Mouse (Mus musculus): ENCODE data around the gene Mgea5. TPM values are rescaled to one million over a fixed set of nuclear protein-coding genes. Genes with fewer than 3 reads are reported as not detected.

Gene Mgea5
- total RNA-seq, 2 experiments from 2014 or later: 76.2 to 106 TPM

- no peak for ATAC-seq (replicated peaks; ENCODE audit: poor library complexity, severe bottlenecking)
Measured at GRCm38 (mm10) chr19:45802702-45803101, 19.1 kb upstream of the Mgea5 start.

GRCm38 (mm10) chr19:45796879-45797278 lies 13.2 kb upstream of the Mgea5 start:
- no peak for ATAC-seq (replicated peaks; ENCODE audit: poor library complexity, severe bottlenecking)

GRCm38 (mm10) chr19:45796061-45796556 lies 12.5 kb upstream of the Mgea5 start:
- peak; percentile 20; the same call in 1 of the 2 replicates for ATAC-seq (replicated peaks; ENCODE audit: poor library complexity, severe bottlenecking)

GRCm38 (mm10) chr19:45795406-45795944 lies 11.8 kb upstream of the Mgea5 start:
- ATAC-seq (replicated peaks; ENCODE audit: poor library complexity, severe bottlenecking): no peak

- no peak for ATAC-seq (replicated peaks; ENCODE audit: poor library complexity, severe bottlenecking)
Measured at GRCm38 (mm10) chr19:45794718-45795117, 11.1 kb upstream of the Mgea5 start.

GRCm38 (mm10) chr19:45792404-45792803 lies 8.8 kb upstream of the Mgea5 start:
- no peak for ATAC-seq (replicated peaks; ENCODE audit: poor library complexity, severe bottlenecking)

DNA sequence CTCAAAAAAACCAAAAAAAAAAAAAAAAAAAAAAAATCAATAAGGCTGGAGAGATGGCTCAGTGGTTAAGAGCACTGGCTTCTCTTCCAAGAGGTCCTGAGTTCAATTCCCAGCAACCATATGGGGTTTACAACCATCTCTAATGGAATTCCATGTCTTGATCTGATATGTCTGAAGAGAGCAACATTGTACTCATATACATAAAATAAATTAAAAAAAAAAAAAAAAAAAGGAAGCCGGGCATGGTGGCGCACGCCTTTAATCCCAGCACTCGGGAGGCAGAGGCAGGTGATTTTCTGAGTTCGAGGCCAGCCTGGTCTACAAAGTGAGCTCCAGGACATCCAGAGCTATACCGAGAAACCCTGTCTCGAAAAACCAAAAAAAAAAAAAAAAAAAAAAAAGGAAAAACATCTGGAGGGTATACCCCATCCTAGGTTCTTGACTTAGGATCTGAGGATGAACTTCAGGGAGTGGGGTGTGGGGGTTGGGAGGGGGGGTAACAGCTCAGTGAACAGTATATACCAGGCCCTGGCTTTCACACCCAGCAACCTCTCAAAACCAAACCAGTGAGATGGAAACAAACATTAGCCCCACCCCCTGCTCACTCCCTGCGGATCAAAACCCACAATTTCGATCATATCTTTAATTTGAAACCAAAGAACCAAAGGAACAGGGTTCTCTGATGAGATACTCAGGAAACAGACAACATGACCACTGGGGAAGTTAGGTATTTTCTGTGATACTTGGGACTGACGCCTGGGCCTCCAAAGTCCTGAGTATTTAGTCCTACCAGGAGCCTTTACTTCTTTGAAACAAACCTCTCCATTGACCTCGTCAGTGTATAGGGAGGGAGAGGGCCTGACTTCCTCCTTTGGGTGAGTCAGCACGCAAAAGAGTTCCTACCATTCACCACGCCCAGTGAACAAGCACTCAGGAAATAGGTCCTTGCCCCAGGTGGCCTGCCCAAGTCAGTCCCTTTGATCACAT lies 6.5 kb upstream of the Mgea5 start:
- ATAC-seq (replicated peaks; ENCODE audit: poor library complexity, severe bottlenecking): peak; percentile 97

DNA sequence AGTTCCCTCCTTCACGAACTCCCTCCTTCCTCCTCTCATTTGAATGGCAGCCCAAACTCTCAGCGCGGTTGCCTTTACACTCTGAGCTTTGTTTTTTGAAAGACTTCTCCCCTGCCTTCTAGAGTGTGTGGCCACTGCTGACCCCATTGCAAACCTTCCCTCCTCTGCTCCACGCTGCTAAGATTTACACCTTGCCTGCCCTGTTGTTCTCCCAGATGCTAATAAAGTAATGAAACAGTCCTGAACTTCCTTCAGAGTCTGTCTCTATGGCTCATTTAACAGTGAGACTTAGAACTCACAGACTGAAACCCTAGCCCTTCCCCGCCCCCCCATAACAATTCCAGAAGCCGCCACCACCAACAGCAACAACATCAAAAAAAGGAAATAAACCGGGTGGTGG lies 5.7 kb upstream of the Mgea5 start:
- no peak for ATAC-seq (replicated peaks; ENCODE audit: poor library complexity, severe bottlenecking)

GRCm38 (mm10) chr19:45788337-45788736 lies 4.7 kb upstream of the Mgea5 start:
- no peak for ATAC-seq (replicated peaks; ENCODE audit: poor library complexity, severe bottlenecking)

GRCm38 (mm10) chr19:45787450-45787849 lies 3.8 kb upstream of the Mgea5 start:
- no peak for ATAC-seq (replicated peaks; ENCODE audit: poor library complexity, severe bottlenecking)

DNA sequence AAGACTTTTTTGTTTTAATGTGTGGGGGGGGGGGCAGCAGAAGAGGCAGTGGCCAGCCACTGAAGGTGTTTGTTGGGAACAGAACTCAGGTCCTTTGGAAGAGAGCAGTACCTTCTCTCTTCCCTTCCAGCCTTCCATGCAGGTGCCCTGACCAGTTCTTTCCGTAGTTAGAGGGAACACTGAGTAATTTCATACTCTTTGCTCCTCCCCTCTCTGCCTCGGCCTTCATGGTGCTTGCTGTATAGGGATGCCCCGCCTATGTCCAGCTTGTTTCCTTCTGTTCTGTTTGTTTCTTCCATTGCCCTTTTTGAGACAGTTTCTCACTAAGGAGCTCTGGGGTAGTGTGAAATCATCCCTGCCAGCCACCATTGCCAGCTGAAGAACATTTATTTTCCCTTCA lies 1.8 kb upstream of the Mgea5 start:
- ATAC-seq (replicated peaks; ENCODE audit: poor library complexity, severe bottlenecking): no peak

- no peak for ATAC-seq (replicated peaks; ENCODE audit: poor library complexity, severe bottlenecking)
Measured at GRCm38 (mm10) chr19:45783933-45784576, 418 bp upstream of the Mgea5 start.

DNA sequence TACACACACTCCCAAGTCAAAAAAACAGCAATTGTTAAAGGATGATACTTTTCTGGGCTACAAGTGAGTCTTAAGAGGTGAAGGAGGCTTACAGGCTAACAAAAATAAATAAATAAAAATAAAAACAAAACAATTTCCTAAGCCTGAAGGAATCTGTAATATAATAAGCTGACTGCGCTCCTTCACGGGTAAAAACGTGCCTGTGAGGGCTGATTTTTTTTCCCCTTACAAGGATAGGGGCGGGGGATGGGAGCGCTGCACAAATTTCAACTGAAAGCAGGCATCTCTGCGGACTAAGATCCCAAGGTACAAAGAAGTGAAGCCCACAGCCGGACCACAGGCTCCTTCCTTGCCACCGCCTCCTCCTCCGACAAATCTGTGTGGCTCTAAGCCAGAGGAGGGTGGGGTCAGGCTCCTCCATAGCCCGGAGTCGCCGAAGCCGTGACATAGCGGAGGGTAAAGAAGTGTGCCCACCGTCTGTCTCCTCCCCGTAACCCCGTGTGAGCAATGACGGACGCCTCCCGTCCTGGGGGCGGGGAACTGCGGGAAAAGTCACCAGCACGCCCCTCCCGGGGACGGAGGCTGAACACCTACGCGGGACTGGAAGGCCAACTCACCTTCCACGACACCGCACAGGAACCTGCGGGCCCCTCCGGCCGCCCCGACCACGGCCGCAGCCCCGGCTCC lies 1.2 kb downstream of the Mgea5 start:
- ATAC-seq (replicated peaks; ENCODE audit: poor library complexity, severe bottlenecking): peak; percentile 74

GRCm38 (mm10) chr19:45781676-45782075 lies 2.0 kb downstream of the Mgea5 start:
- ATAC-seq (replicated peaks; ENCODE audit: poor library complexity, severe bottlenecking): no peak

GRCm38 (mm10) chr19:45780350-45780915 lies 3.2 kb downstream of the Mgea5 start:
- no peak for ATAC-seq (replicated peaks; ENCODE audit: poor library complexity, severe bottlenecking)

DNA sequence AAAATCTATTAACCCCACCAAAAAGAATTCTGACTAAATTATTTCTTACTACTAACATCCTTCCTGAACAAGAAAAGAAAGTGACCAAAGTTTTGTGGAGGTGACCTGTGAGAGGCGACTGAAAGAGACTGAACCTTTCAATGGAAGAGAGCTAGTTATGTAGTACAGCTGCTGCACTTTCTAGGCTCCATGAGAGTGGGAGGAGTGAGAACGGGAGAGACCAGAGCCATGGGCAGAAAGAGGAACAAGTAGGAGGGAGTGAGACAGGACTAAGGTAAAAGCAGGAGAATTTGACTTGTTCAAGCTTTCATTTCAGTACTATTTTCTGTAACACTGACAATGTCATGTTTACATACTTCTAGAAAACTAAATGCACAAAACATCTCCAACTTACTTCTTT lies 8.2 kb downstream of the Mgea5 start:
- ATAC-seq (replicated peaks; ENCODE audit: poor library complexity, severe bottlenecking): no peak

- no peak for ATAC-seq (replicated peaks; ENCODE audit: poor library complexity, severe bottlenecking)
Measured at GRCm38 (mm10) chr19:45771501-45771900, 12.1 kb downstream of the Mgea5 start.

GRCm38 (mm10) chr19:45760810-45761209 lies 22.8 kb downstream of the Mgea5 start:
- no peak for ATAC-seq (replicated peaks; ENCODE audit: poor library complexity, severe bottlenecking)

DNA sequence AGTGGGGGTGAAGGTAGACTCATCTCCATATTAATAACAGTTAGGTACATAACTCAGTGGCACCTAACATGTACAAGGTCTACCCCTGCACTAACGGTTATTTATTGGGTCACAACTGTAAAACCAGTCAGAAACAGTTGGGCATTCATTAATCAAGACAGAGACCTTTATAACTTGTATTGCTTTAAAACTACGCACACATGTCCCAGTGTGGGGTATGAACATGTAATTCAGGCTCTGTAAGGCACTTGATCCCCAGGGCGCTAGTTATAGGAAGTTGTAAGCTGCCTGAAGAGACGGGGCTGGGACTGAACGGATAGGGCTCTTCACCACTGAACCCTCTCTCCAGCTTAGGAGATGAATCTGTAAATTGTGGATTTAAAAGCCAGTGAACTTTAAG lies 25.0 kb downstream of the Mgea5 start:
- no peak for ATAC-seq (replicated peaks; ENCODE audit: poor library complexity, severe bottlenecking)

DNA sequence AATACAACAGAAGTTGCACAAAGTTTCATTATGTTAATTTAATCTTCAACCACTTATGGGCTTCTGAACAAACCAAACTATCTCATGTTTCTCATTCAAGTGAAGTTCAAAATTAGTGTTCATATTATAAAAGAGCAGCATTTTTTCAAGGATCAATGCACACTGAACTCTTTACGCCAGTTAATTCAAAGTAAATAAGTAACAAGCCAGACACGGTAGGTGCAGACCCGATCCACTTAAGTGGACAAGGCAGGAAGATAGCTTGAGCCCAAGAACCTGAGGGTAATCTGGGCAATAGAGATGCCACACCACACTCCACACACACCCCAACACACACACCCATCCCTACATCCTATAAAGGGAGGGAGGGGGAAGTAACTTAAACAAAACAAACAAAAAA lies 30.1 kb downstream of the Mgea5 start:
- no peak for ATAC-seq (replicated peaks; ENCODE audit: poor library complexity, severe bottlenecking)

Measured in granulocyte monocyte progenitor cell, adult 5-6 weeks (primary cell).